Mouse (Mus musculus) testis, adult 2 months (tissue): ENCODE measurements around the gene Madcam1.

Source experiments
- CTCF ChIP-seq: fragments of 200-500 bp; IDR thresholded peaks from 2 replicates; pipeline ENCODE4 v1.5.1; 2012; ENCODE audit warnings: low read depth, mild to moderate bottlenecking, inconsistent platforms, low read length, moderate library complexity; ENCODE audit not compliant: control insufficient read depth, insufficient read depth, insufficient replicate concordance
- POLR2A ChIP-seq: fragments of 200-500 bp; IDR thresholded peaks from 2 replicates; pipeline ENCODE4 v1.6.1; 2012; ENCODE audit warnings: low read depth, mild to moderate bottlenecking, inconsistent platforms, low read length, moderate library complexity; ENCODE audit not compliant: control insufficient read depth

DNA sequence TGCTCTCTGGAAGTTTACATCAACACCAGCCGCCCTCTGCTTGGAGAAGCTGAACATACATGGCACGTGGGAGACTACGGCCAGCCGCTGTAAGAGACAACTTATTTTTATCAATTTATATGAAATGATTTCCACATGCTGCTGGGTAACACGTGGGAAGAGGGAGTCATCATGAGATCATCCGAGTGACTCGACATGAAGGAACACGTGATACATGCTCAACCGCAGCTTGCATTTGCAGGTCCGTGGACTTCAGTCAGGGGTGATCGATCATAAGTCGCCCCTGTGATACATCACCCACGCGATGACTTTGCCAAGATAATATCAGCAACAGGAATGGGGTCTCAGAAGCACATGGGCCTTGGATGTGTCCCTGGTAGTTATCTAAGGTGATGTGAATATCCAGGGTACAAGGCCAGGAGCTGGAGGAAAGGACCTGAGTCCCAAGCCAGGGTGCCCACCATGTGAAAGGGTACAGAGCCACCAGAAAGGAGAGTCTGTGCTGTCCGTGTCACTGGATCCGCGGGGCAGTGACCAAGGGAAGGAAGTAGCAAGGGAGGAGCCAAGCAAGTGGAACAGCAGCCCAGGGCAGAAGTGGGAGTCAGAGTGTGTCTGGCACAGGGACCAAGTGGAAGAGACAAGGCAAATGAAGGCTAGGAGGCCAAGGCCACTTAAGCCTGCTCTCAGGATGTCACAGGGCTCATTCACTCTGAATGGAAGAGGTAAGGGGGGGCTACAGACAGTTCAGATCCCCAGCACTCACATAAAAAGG, 31.2 kb upstream of the Madcam1 start:
- TF ChIP-seq POLR2A, result no peak; the same call in 1 of the 2 replicates
- TF ChIP-seq CTCF, result no peak
